Mouse (Mus musculus) A20 (cell line): ENCODE measurements around the gene Reep1.

Source experiments
- DNase-seq: peaks from one replicate; pipeline ENCODE4 v3.0.0-alpha.2; 2011; ENCODE audit warnings: low read depth, low spot score

The Reep1 gene

DNA sequence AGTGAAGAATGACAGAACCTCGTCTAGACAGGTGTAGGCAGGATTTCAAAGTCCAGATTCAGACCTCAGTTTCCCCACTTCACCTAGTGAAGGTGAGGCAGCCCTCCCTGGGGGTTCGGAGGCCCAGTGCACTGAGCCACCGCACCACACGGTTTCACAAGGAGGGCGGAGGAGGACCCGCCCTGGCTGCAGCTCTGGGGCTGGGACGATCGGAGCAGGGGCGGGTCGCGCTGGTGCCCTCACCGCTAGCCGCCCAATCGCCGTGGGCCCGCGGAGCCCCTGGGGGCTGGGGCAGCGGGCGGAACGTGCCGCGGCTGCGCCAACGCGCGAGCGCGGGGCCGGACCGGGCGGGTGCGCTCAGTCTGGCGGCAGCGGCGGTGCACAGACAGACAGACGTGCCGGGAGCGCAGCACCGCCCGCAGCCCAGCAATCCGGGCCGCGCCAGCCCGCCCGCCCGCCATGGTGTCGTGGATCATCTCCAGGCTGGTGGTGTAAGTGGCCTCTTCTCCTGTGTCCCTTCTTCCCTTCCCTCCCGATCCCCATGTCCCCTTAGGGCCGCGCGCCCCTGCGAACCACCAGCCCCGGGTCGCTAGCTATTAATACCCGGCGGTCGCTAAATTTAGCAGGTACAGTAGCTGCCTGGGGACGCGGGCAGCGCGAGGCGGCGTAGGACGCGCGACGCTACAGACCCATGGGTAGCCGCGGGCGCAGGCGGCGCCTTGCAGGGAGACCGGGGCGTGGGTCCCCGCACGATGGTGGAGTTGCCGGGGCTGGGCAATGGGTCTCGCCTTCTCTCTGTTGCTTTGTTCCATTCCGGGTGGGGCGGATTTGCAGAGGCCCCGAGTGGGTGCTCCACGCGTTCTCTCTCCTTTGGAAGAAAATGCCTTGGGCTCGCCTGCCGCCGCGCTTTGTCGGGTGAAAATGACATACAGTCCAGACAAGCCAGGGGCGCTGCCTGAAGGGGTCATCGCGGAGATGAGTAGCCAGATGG lies at the start of gene Reep1:
Gene Reep1, plus strand, starts transcription at position 51 of the 991 bp plus-strand sequence.
- no peak for DNase-seq

GRCm38 (mm10) chr6:71658290-71658689 lies 49.1 kb upstream of the Reep1 start:
- no peak for DNase-seq

- no peak for DNase-seq
These were observed 42.9 kb upstream of the Reep1 start for GRCm38 (mm10) chr6:71664511-71664910.

DNA sequence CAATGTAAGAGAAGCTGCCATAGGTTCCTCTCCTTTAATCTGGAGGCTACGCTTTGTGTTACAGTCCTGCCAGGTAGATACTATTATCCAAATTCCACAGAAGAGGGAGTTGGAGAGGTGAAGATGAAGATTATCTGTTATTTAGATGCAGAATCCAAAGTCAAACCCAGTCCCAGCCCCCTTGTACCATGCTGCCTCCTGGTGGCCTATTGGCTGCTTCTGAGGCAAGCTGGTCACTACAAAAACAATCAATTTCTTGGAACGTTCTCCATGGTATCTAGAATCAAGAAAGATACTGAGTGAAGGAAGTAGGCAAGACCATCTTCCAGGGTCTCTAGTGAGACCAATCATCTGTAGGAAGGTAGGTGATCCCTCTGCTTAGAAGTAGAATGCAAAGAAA lies 34.2 kb upstream of the Reep1 start:
- DNase-seq: peak; percentile 19

DNA sequence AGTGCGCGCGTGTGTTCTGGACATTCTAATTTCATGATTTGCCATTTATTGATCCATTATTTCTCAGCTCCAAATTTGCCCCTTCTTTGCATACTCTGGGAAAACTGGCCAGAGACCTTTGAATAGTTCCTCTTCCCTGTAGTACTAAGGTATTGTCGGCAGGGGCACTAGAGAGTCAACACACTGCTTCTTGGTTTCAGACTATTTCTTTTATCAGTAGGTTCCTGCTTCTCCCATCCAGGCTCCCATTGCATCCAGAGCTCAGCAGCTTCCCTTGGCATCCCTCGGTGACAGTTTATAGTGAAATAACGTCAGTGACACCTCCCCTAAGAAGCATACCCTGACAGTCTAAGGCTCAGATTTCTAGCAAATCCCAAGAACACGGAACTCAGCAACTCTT lies 28.5 kb upstream of the Reep1 start:
- DNase-seq: no peak

GRCm38 (mm10) chr6:71695150-71695549 lies 12.2 kb upstream of the Reep1 start:
- DNase-seq: no peak

- DNase-seq: no peak
These were observed 11.8 kb upstream of the Reep1 start for GRCm38 (mm10) chr6:71695599-71695998.

DNA sequence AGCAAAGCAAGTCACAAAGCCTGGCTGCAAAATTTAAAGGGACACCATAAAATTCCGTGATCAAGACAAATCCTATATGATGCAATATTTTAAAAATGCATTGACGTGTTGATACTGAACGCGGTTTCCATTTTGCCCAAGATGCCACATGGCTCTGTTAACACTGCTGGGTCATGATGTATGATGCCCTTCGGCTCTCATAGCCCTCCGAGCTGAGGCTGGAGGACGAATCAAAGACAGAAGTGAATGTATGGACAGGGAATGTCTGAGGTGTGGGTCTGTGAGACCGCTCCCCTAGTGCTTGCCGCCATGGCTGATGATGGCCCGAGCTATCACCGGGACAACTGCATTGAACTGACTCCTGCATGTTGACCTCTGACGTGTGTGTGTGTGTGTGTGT lies 490 bp upstream of the Reep1 start:
- DNase-seq: no peak

GRCm38 (mm10) chr6:71708528-71708927 lies 1.2 kb downstream of the Reep1 start:
- DNase-seq: no peak

DNA sequence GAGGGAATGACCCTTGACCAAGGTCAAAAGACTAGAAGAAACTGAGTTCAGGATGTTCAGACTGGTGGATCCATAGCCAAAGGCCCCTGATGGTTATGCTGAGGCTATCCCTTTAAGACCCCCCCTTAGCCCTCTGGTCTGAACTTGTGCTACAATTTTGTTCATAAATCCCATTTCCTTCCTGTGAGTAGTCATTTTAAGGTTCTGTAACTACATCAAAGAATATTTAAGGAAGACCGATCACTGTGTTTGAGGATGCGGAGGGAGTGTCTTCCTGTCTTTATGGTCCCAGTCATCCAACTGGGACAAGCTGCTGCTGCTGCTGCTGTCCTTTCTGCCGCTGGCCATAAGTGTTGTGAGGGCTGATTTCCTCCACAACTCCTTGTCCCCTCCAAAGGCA lies 3.0 kb downstream of the Reep1 start:
- no peak for DNase-seq

- DNase-seq: no peak
These were observed 3.8 kb downstream of the Reep1 start for GRCm38 (mm10) chr6:71711201-71711600.

- no peak for DNase-seq
These were observed 6.2 kb downstream of the Reep1 start for GRCm38 (mm10) chr6:71713532-71713931.

GRCm38 (mm10) chr6:71715006-71715405 lies 7.6 kb downstream of the Reep1 start:
- no peak for DNase-seq

DNA sequence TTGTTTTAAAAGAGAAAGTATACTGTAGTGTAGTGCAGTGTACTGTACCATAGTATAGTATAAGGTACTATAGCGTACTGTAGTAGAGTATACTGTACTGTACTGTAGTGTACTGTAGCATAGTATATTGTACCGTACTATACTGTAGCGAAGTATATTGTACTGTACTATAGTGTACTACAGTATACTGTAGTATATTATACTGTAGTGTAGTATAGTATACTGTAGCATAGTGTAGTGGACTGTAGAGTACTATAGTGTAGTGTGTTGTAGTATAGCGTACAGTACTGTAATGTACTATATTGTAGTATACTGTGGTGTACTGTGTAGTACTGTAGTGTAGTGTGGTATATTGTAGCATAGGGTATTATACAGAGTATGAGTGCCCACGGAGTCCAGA lies 9.1 kb downstream of the Reep1 start:
- DNase-seq: no peak

DNA sequence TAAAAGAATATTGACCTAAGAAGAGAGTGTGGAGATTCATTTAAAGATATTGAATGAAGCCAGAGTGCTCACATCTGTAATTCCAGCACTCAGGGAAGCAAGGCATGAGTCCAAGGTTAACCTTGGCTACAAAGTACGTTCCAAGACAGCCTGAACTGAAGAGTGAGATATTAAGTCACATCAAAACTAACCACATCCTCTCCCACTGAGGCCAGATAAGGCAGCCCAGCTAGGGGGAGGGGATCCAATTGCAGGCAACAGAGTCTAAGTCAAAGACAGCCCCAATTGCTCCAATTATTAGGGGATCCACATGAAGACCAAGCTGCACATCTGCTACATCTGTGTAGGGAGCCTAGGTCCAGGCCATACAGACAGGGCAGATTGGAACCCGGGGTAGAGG lies 11.0 kb downstream of the Reep1 start:
- DNase-seq: no peak

DNA sequence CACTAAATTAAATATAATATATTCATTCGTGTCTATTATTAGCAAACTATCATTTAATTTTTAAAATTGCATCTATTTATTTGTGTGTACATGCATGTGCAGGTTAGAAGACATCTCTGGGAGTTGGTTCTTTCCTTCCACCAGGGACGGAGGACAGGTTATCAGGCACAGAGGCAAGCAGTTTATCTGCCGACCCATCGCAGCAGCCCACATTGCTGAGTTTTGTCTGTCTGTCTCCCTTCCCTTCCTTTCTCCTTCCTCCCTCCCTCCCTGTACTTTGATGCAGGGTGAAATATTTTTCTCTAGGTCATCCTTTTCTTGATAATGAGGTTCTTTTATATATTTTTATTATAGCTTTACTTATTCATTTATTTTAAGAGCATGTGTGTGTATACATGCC lies 11.9 kb downstream of the Reep1 start:
- DNase-seq: no peak

DNA sequence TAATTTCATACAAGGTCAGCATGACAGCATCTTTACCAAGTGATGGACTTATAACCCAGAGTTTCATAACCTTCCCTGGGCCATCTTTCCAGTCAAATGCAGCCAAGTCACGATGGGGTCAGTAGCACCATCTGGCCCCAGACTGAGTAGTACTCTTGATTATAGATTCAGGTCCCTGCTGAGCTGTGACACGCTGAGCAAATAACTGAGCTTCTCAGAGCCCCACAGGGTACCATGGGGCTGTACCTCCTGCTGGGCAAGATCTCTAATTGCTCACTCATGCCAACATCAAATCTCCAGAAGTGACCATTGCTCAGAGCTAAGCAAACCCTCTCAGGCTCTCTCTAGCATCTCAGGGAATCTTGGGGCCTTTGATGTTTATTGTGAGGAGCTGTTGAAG lies 15.6 kb downstream of the Reep1 start:
- DNase-seq: no peak

DNA sequence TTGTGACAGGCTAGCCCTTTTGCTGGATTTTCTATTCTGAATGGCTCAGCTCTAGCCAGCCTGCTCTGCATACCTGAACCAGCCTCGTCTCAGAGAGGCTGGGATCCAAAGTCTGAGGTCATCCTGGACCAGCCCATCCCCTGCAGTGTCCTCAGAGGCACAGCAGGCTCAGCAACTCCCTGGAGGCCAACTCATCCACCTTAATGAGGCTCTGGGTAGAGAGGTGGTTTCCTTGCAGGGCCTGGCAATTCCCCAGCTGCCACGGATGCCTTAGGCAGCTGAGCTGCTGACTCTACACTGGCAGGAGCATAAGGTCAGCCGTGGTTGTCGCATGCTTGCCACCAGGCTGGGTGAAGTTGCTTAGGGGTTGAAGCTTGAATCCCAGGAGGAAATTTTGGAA lies 16.2 kb downstream of the Reep1 start:
- DNase-seq: no peak

- no peak for DNase-seq
These were observed 19.3 kb downstream of the Reep1 start for GRCm38 (mm10) chr6:71726710-71727109.

GRCm38 (mm10) chr6:71728306-71728705 lies 20.9 kb downstream of the Reep1 start:
- no peak for DNase-seq

DNA sequence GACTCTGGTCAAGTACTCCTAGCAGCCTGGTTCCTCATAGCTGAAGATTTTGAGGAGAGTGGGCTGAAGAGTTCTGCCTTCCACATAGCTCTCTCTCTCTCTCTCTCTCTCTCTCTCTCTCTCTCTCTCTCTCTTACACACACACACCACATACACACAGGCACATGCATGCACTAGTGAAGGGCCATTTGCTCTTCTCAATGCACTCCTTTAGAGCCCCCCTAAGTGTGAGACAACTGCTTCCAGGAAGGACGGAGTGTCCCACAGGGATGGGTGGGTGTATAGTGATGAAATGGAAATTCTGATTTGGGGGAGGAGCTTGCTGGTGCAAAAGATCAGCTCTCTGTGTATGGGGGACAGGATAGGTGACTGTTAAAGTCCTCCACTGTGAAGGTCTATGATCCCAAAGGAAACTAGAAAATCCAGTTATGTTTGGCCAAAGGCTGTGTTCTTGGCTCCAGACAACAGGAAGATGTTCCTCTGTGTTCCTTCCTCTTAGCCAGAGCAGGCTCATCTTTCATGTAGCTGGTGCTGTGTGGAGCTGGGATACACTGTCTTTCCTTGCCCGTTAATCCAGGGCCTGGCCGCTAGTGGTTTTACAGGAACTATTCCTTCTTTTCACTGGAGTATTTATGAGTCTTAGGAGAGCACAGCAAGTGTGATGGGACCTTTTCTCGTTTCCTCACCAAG lies 27.7 kb downstream of the Reep1 start:
- no peak for DNase-seq

DNA sequence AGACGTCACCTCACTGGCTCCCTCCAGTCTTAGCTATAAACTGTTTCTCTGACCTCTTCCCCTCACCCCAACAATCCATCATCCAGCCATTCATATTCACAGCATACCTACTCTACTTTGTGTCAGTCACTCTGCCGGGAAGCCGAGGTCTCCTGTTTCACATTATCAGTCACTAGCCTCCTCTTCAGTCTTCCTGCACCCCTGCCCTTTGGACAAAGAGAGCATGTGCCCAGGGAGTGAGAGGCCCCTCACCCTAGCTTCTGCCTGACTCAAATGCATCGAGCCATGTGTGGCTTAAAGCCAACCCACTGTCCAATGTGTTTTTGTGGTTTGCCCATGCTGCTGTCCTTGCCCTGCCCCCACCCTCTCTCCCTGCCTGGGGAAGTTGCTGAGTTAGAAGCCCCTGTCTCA lies 28.2 kb downstream of the Reep1 start:
- DNase-seq: no peak

GRCm38 (mm10) chr6:71736101-71736500 lies 28.7 kb downstream of the Reep1 start:
- DNase-seq: no peak
